ENCODE assay signal across 30 mouse cellular contexts in genomic region chr12:13067295-13067694, GRCm38 (mm10).
DNase-seq lines count a peak whose midpoint lies in the region; ATAC-seq lines count a peak whose summit lies in the region.
"Had no signal": no experiment of that assay in that cellular context is flagged by ENCODE, and none has a peak within 500 bp of the region (broad histone marks: within the 10 kb centered on the region; RNA-seq: fewer than 3 reads in every experiment).

No protein-coding gene starts in this region.

- H3K9me3 ChIP-seq in forebrain, embryonic 14.5 days (replicated peaks; ENCODE audit: control insufficient read depth, low read length) = no peaks in the 10 kb centered on the region
- no peaks in the 10 kb centered on the region for H3K9me3 ChIP-seq in forebrain, embryonic 12.5 days
- peaks cover 4% of the 10 kb centered on the region; the same call in 1 of the 2 replicates for H3K9me3 ChIP-seq in kidney, embryonic 16.5 days (ENCODE audit: low read length)
- H3K9me3 ChIP-seq in neural tube, embryonic 13.5 days = no peaks in the 10 kb centered on the region
- H3K9me3 ChIP-seq: embryonic facial prominence, embryonic 15.5 days; heart, embryonic 12.5 days; hindbrain, embryonic 13.5 days; neural tube, embryonic 12.5 days had no signal

- H3K4me1 ChIP-seq in forebrain, embryonic 14.5 days (ENCODE audit: control insufficient read depth, insufficient read depth, low read length) = peaks cover 9% of the 10 kb centered on the region; the same call in 1 of the 2 replicates
- peaks cover 3% of the 10 kb centered on the region; the same call in 1 of the 2 replicates for H3K4me1 ChIP-seq in forebrain, embryonic 12.5 days
- peaks cover 7% of the 10 kb centered on the region; the same call in 1 of the 2 replicates for H3K4me1 ChIP-seq in kidney, embryonic 16.5 days (ENCODE audit: insufficient read depth, low read length)
- H3K4me1 ChIP-seq in neural tube, embryonic 13.5 days (replicated peaks) = peaks cover 7% of the 10 kb centered on the region; the same call in 1 of the 2 replicates

- WGBS in forebrain, embryonic 14.5 days = 52% methylated on average over 5 of the region's 5 CpGs
- 64% methylated on average over 5 of the region's 5 CpGs for WGBS in forebrain, embryonic 12.5 days
- WGBS in kidney, embryonic 16.5 days = 52% methylated on average over 5 of the region's 5 CpGs
- WGBS in neural tube, embryonic 13.5 days = 68% methylated on average over 5 of the region's 5 CpGs

- no peaks in the 10 kb centered on the region for H3K27me3 ChIP-seq in forebrain, embryonic 14.5 days (replicated peaks; ENCODE audit: control insufficient read depth, insufficient read depth, low read length)
- H3K27me3 ChIP-seq in forebrain, embryonic 12.5 days = no peaks in the 10 kb centered on the region
- no peaks in the 10 kb centered on the region for H3K27me3 ChIP-seq in kidney, embryonic 16.5 days (ENCODE audit: insufficient read depth, low read length)
- no peaks in the 10 kb centered on the region for H3K27me3 ChIP-seq in neural tube, embryonic 13.5 days
- H3K27me3 ChIP-seq: embryonic facial prominence, embryonic 15.5 days; heart, embryonic 12.5 days; hindbrain, embryonic 13.5 days; limb, embryonic 13.5 days; neural tube, embryonic 12.5 days had no signal

- H3K4me3 ChIP-seq in forebrain, embryonic 14.5 days (ENCODE audit: low read depth, low read length) = no peak overlapping the region
- H3K4me3 ChIP-seq in forebrain, embryonic 12.5 days (replicated peaks) = no peak overlapping the region
- H3K4me3 ChIP-seq in kidney, embryonic 16.5 days (ENCODE audit: low read length) = no peak overlapping the region
- H3K4me3 ChIP-seq in neural tube, embryonic 13.5 days = no peak overlapping the region
- H3K4me3 ChIP-seq: embryonic facial prominence, embryonic 10.5 days; embryonic facial prominence, embryonic 15.5 days; heart, embryonic 12.5 days; hindbrain, embryonic 13.5 days; layer of hippocampus, adult 2 months; left cerebral cortex, adult 2 months; limb, embryonic 13.5 days; neural tube, embryonic 12.5 days had no signal

- no peak overlapping the region for H3K4me2 ChIP-seq in forebrain, embryonic 14.5 days (ENCODE audit: low read length)
- H3K4me2 ChIP-seq in forebrain, embryonic 12.5 days = no peak overlapping the region
- no peak overlapping the region for H3K4me2 ChIP-seq in kidney, embryonic 16.5 days (replicated peaks; ENCODE audit: low read depth, low read length)
- H3K4me2 ChIP-seq in neural tube, embryonic 13.5 days = no peak overlapping the region
- H3K4me2 ChIP-seq: embryonic facial prominence, embryonic 15.5 days; heart, embryonic 12.5 days; hindbrain, embryonic 13.5 days; limb, embryonic 13.5 days; liver, embryonic 11.5 days; midbrain, embryonic 11.5 days; neural tube, embryonic 12.5 days had no signal

- H3K27ac ChIP-seq in forebrain, embryonic 14.5 days (ENCODE audit: low read depth, low read length) = no peak overlapping the region
- no peak overlapping the region for H3K27ac ChIP-seq in forebrain, embryonic 12.5 days
- peak overlapping the region; percentile 60; the same call in 1 of the 2 replicates for H3K27ac ChIP-seq in kidney, embryonic 16.5 days (ENCODE audit: low read length)
- 0 out of 2 replicates have a peak overlapping the region, but pooled peaks have one; percentile 3 for H3K27ac ChIP-seq in neural tube, embryonic 13.5 days (replicated peaks)
- H3K27ac ChIP-seq: embryonic facial prominence, embryonic 10.5 days; embryonic facial prominence, embryonic 15.5 days; layer of hippocampus, adult 2 months; left cerebral cortex, adult 2 months; limb, embryonic 13.5 days; neural tube, embryonic 12.5 days had no signal

- no peak overlapping the region for H3K9ac ChIP-seq in forebrain, embryonic 14.5 days (ENCODE audit: low read length)
- no peak overlapping the region for H3K9ac ChIP-seq in forebrain, embryonic 12.5 days
- no peak overlapping the region for H3K9ac ChIP-seq in kidney, embryonic 16.5 days (replicated peaks; ENCODE audit: low read length)
- no peak overlapping the region for H3K9ac ChIP-seq in neural tube, embryonic 13.5 days
- H3K9ac ChIP-seq: embryonic facial prominence, embryonic 15.5 days; heart, embryonic 12.5 days; hindbrain, embryonic 13.5 days; limb, embryonic 13.5 days; neural tube, embryonic 12.5 days had no signal

- no peak for DNase-seq in forebrain, embryonic 14.5 days (ENCODE audit: low spot score)
- DNase-seq in kidney, postnatal 4 days = no peak
- no peak for DNase-seq in neural tube, embryonic 10.5 days (ENCODE audit: extremely low spot score, low spot score)
- DNase-seq in adrenal gland, postnatal 14 days = no peak
- DNase-seq: adrenal gland, adult 2 months; cerebellum, adult 8-10 months; cerebellum, postnatal 25 days; gastrocnemius, postnatal 36 days; heart, adult 18-20 months; heart, postnatal 4 days; kidney, postnatal 25 days; lung, postnatal 36 days; right cerebral cortex, postnatal 14 days; thymus, postnatal 4 days had no signal

- no peaks in the 10 kb centered on the region for H3K36me3 ChIP-seq in forebrain, embryonic 14.5 days (ENCODE audit: control insufficient read depth, insufficient read depth, low read length)
- H3K36me3 ChIP-seq in forebrain, embryonic 12.5 days (replicated peaks) = no peaks in the 10 kb centered on the region
- H3K36me3 ChIP-seq in kidney, embryonic 16.5 days (ENCODE audit: insufficient read depth, low read length) = no peaks in the 10 kb centered on the region
- H3K36me3 ChIP-seq in neural tube, embryonic 13.5 days = no peaks in the 10 kb centered on the region
- H3K36me3 ChIP-seq: embryonic facial prominence, embryonic 10.5 days; embryonic facial prominence, embryonic 15.5 days; heart, embryonic 12.5 days; hindbrain, embryonic 13.5 days; limb, embryonic 13.5 days; neural tube, embryonic 12.5 days had no signal

- ATAC-seq in forebrain, embryonic 14.5 days = 0 out of 2 replicates have a peak, but pooled peaks have one; percentile 23
- no peak for ATAC-seq in forebrain, embryonic 12.5 days (ENCODE audit: low FRiP score)
- ATAC-seq in kidney, embryonic 16.5 days (ENCODE audit: low FRiP score, low TSS enrichment) = peak; percentile 73; the same call in 1 of the 2 replicates
- ATAC-seq in neural tube, embryonic 13.5 days (ENCODE audit: low read depth) = no peak
- ATAC-seq: activated CD4-positive, CD25-positive, alpha-beta regulatory T cell, adult 4 months; intestine, embryonic 16.5 days; midbrain, embryonic 16.5 days had no signal

Comparison
In these comparisons a context has a peak if more than half of its experiments do, and no peak if none do; other contexts are left out.
1. ATAC-seq: peak in forebrain, embryonic 14.5 days (single experiment) and kidney, embryonic 16.5 days (single experiment); none in forebrain, embryonic 12.5 days (single experiment) and neural tube, embryonic 13.5 days (single experiment).
2. H3K27ac ChIP-seq: peak in kidney, embryonic 16.5 days (single experiment) and neural tube, embryonic 13.5 days (single experiment); none in forebrain, embryonic 14.5 days (single experiment) and forebrain, embryonic 12.5 days (single experiment).